Mouse (Mus musculus): ENCODE measurements at regions not wholly inside any gene's neighbourhood (a gene's known extent, or its start where the extent isn't known, plus 50 kb on each side); places are given as distances from the start of the nearest gene placed in this dataset.

- H3K27me3 ChIP-seq (ENCODE audit: control insufficient read depth in 1 of 2, insufficient read depth in 2 of 2, low read length in 2 of 2), result no peaks in the 10 kb centered on the region
- H3K9me3 ChIP-seq (replicated peaks; ENCODE audit: insufficient read depth, low read length), result no peaks in the 10 kb centered on the region
- no peak for TF ChIP-seq JUND (IDR thresholded peaks at IDR 0.05; ENCODE audit: low read depth, low read length)
- TF ChIP-seq CHD2 (IDR thresholded peaks at IDR 0.05; ENCODE audit: low read length), result no peak
- no peak for TF ChIP-seq NELFE (IDR thresholded peaks at IDR 0.05; ENCODE audit: low read depth, low read length)
- TF ChIP-seq E2F4 (IDR thresholded peaks at IDR 0.05; ENCODE audit: borderline replicate concordance, low read depth, low read length), result no peak
- no peak for TF ChIP-seq EP300 (IDR thresholded peaks at IDR 0.05; ENCODE audit: low read depth in 1 of 2, low read length in 2 of 2)
- TF ChIP-seq CTCF (IDR thresholded peaks at IDR 0.05 in 2 of 3, conservative IDR thresholded peaks at IDR 0.05 in 1 of 3; ENCODE audit: control insufficient read depth in 1 of 3, insufficient read depth in 1 of 3, low read depth in 2 of 3, low read length in 3 of 3, poor library complexity in 1 of 3, severe bottlenecking in 1 of 3), result no peak
- no peak for TF ChIP-seq RAD21 (IDR thresholded peaks at IDR 0.05; ENCODE audit: low read depth, low read length)
- TF ChIP-seq ZC3H11A (IDR thresholded peaks at IDR 0.05; ENCODE audit: low read depth, low read length), result no peak
- no peak for TF ChIP-seq MXI1 (IDR thresholded peaks at IDR 0.05; ENCODE audit: low read depth, low read length)
- TF ChIP-seq RCOR1 (IDR thresholded peaks at IDR 0.05; ENCODE audit: low read depth, low read length), result no peak
- TF ChIP-seq GATA1 (IDR thresholded peaks at IDR 0.05; ENCODE audit: low read depth, low read length), result no peak
- TF ChIP-seq NRF1 (IDR thresholded peaks at IDR 0.05; ENCODE audit: insufficient read depth, low read depth, low read length, poor library complexity, severe bottlenecking), result no peak
- no peak for TF ChIP-seq POLR2A (IDR thresholded peaks at IDR 0.05; ENCODE audit: control insufficient read depth in 1 of 2, insufficient read depth in 1 of 2, low read depth in 1 of 2, low read length in 2 of 2, poor library complexity in 1 of 2)
- no peak for TF ChIP-seq MAFK (IDR thresholded peaks at IDR 0.05; ENCODE audit: borderline replicate concordance, low read depth, low read length)
- H3K9ac ChIP-seq (ENCODE audit: control insufficient read depth, low read depth, low read length, poor library complexity, severe bottlenecking), result no peak overlapping the region
- no peak overlapping the region for H3K27ac ChIP-seq (ENCODE audit: control insufficient read depth, low read depth, low read length)
- H3K4me3 ChIP-seq (ENCODE audit: control insufficient read depth in 1 of 2, insufficient read depth in 1 of 2, low read depth in 2 of 2, low read length in 2 of 2), result no peak overlapping the region
- no peak for DNase-seq (ENCODE audit: low read depth, low spot score)
- no peaks in the 10 kb centered on the region for H3K79me2 ChIP-seq (ENCODE audit: control insufficient read depth, insufficient read depth, low read length, poor library complexity)
- no peaks in the 10 kb centered on the region for H3K4me1 ChIP-seq (ENCODE audit: control insufficient read depth in 1 of 2, insufficient read depth in 2 of 2, low read length in 2 of 2)
- no peaks in the 10 kb centered on the region for H3K36me3 ChIP-seq (ENCODE audit: control insufficient read depth in 1 of 2, insufficient read depth in 2 of 2, low read length in 2 of 2)
These were observed 475.9 kb downstream of the Bnc2 start for GRCm38 (mm10) chr4:84199181-84199656.

GRCm38 (mm10) chr4:84201001-84201400 is 474.1 kb downstream of the Bnc2 start:
- no peak for DNase-seq (ENCODE audit: low read depth, low spot score)
- no peaks in the 10 kb centered on the region for H3K27me3 ChIP-seq (ENCODE audit: control insufficient read depth in 1 of 2, insufficient read depth in 2 of 2, low read length in 2 of 2)
- H3K9ac ChIP-seq (ENCODE audit: control insufficient read depth, low read depth, low read length, poor library complexity, severe bottlenecking), result no peak overlapping the region
- H3K9me3 ChIP-seq (replicated peaks; ENCODE audit: insufficient read depth, low read length), result no peaks in the 10 kb centered on the region
- no peaks in the 10 kb centered on the region for H3K79me2 ChIP-seq (ENCODE audit: control insufficient read depth, insufficient read depth, low read length, poor library complexity)
- H3K36me3 ChIP-seq (ENCODE audit: control insufficient read depth in 1 of 2, insufficient read depth in 2 of 2, low read length in 2 of 2), result no peaks in the 10 kb centered on the region
- no peaks in the 10 kb centered on the region for H3K4me1 ChIP-seq (ENCODE audit: control insufficient read depth in 1 of 2, insufficient read depth in 2 of 2, low read length in 2 of 2)
- TF ChIP-seq ZMIZ1 (IDR thresholded peaks at IDR 0.05; ENCODE audit: low read depth, low read length) (no peak), NRF1 (IDR thresholded peaks at IDR 0.05; ENCODE audit: insufficient read depth, low read depth, low read length, poor library complexity, severe bottlenecking) (no peak), TCF12 (IDR thresholded peaks at IDR 0.05; ENCODE audit: low read depth, low read length) (no peak), CTCF (IDR thresholded peaks at IDR 0.05 in 2 of 3, conservative IDR thresholded peaks at IDR 0.05 in 1 of 3; ENCODE audit: control insufficient read depth in 1 of 3, insufficient read depth in 1 of 3, low read depth in 2 of 3, low read length in 3 of 3, poor library complexity in 1 of 3, severe bottlenecking in 1 of 3) (no peak), ELF1 (IDR thresholded peaks at IDR 0.05; ENCODE audit: low read depth, low read length) (no peak), SMC3 (IDR thresholded peaks at IDR 0.05; ENCODE audit: low read depth, low read length) (no peak), MAZ (IDR thresholded peaks at IDR 0.05; ENCODE audit: low read depth, low read length) (no peak), ZKSCAN1 (IDR thresholded peaks at IDR 0.05; ENCODE audit: low read depth, low read length) (no peak), POLR2AphosphoS5 (IDR thresholded peaks at IDR 0.05; ENCODE audit: borderline replicate concordance, low read depth, low read length) (no peak), SIN3A (IDR thresholded peaks at IDR 0.05; ENCODE audit: low read length) (no peak), GABPA (IDR thresholded peaks at IDR 0.05; ENCODE audit: low read depth, low read length) (no peak), UBTF (IDR thresholded peaks at IDR 0.05; ENCODE audit: borderline replicate concordance, insufficient read depth, low read depth, low read length) (no peak), CHD2 (IDR thresholded peaks at IDR 0.05; ENCODE audit: low read length) (no peak), EP300 (IDR thresholded peaks at IDR 0.05; ENCODE audit: low read depth in 1 of 2, low read length in 2 of 2) (no peak), JUND (IDR thresholded peaks at IDR 0.05; ENCODE audit: low read depth, low read length) (no peak)
- no peak overlapping the region for H3K4me3 ChIP-seq (ENCODE audit: control insufficient read depth in 1 of 2, insufficient read depth in 1 of 2, low read depth in 2 of 2, low read length in 2 of 2)
- H3K27ac ChIP-seq (ENCODE audit: control insufficient read depth, low read depth, low read length), result no peak overlapping the region

Measured in MEL (cell line).